Mouse (Mus musculus): ENCODE data around the gene Gm2042. TPM values are rescaled to one million over a fixed set of nuclear protein-coding genes. Genes with fewer than 3 reads are reported as not detected.
"Not testable (repeated sequence)": the region's sequence is repeated elsewhere in the genome, so short reads cannot be mapped to it uniquely, and the experiment has no call there.

Gm2042 gene
- not detected in 2 replicates for polyA plus RNA-seq (2014; fragmentation: Nextera tagmentation; extraction: Ambion mirVana)

DNA sequence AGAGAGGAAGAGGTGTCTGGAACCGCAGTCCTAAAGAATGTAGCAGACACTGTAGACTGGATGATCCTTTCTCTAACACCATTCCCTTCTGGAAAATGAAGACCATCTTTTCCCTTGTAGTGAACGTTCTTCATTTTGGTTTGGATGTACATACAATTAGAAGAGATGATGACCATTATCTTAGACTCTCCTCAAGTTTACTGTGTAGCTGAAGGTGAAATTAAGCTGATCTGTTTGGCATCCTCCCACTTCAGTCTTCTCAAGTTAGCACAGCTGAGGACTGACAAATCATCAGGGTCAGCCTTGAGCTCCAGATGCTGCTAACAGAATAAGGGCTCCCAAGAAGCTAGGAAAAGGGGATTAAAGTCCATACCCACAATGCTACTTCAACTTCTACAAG is at the start of gene Gm2042:
Gm2042 (plus strand) TSS at position 301 of the 400 bp plus-strand sequence.
- not testable (repeated sequence) for ATAC-seq (ENCODE audit: insufficient read depth, low FRiP score, low TSS enrichment)
- 90% methylated on average over 2 of the region's 2 CpGs for WGBS

DNA sequence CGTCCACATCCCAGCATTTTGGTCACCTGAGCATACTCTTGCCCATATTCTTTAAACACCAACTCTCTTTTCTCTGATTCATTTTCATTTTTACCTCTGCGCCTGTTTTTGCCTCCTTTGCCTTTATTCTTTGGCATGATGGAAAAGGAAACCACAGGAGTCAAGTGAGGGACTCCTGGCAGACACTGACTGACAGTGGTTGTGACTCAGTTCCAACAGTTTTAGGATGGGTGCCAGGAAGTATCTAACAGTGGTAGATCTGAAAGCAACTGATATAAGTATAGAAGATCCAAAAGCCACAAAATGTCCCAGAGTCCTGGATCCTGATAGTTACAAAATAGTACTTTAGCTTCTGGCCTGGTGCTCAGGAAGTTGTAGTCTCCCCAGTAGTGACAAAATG is 34.2 kb upstream of the Gm2042 start, which contains the start of gene Gm2035:
Gm2035 (minus strand) TSS at position 137 of the 400 bp plus-strand sequence.
- not testable (repeated sequence) for ATAC-seq (ENCODE audit: insufficient read depth, low FRiP score, low TSS enrichment); H3K4me2 ChIP-seq (ENCODE audit: low read depth); H3K4me3 ChIP-seq (ENCODE audit: low read depth, low read length); H3K4me1 ChIP-seq (ENCODE audit: control insufficient read depth, insufficient read depth, low read length); H3K27me3 ChIP-seq (ENCODE audit: control insufficient read depth, insufficient read depth, low read length); H3K9ac ChIP-seq (ENCODE audit: low read length); DNase-seq (ENCODE audit: low spot score); H3K9me3 ChIP-seq (ENCODE audit: control insufficient read depth, low read length); H3K27ac ChIP-seq (ENCODE audit: low read depth, low read length); H3K36me3 ChIP-seq (ENCODE audit: control insufficient read depth, insufficient read depth, low read length)
- WGBS: 80% methylated on average over 2 of the region's 2 CpGs

More for the DNA sequence above, at the start of gene Gm2042:
- H3K36me3 ChIP-seq (ENCODE audit: control insufficient read depth, insufficient read depth, low read length); H3K27me3 ChIP-seq (ENCODE audit: control insufficient read depth, insufficient read depth, low read length); DNase-seq (ENCODE audit: low spot score); H3K4me2 ChIP-seq (ENCODE audit: low read depth); H3K4me1 ChIP-seq (ENCODE audit: control insufficient read depth, insufficient read depth, low read length); H3K9me3 ChIP-seq (ENCODE audit: control insufficient read depth, low read length); H3K4me3 ChIP-seq (ENCODE audit: low read depth, low read length); H3K9ac ChIP-seq (ENCODE audit: low read length); H3K27ac ChIP-seq (ENCODE audit: low read depth, low read length): not testable (repeated sequence)

DNA sequence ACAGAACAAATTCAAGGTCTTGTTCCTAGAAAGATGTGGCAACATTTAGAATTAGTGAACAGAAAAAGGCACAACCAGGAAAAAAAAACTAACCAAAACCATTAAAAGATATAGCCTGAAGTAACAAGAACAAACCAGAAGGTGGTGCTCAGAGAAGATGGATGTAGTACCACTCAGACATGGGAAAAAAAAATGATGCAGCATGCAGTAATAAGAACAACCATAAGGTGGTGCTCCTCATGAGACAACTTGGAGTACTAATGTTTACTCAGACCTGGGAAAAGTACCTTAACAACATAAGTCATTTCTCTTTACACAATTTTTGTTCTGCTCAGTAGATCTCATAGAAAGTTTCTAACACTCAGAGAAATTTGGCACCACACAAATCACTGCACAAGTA is 30.1 kb downstream of the Gm2042 start:
- H3K36me3 ChIP-seq (ENCODE audit: control insufficient read depth, insufficient read depth, low read length); H3K27me3 ChIP-seq (ENCODE audit: control insufficient read depth, insufficient read depth, low read length); H3K9ac ChIP-seq (ENCODE audit: low read length); H3K9me3 ChIP-seq (ENCODE audit: control insufficient read depth, low read length); H3K4me2 ChIP-seq (ENCODE audit: low read depth); H3K4me1 ChIP-seq (ENCODE audit: control insufficient read depth, insufficient read depth, low read length); ATAC-seq (ENCODE audit: insufficient read depth, low FRiP score, low TSS enrichment); H3K27ac ChIP-seq (ENCODE audit: low read depth, low read length); H3K4me3 ChIP-seq (ENCODE audit: low read depth, low read length); DNase-seq (ENCODE audit: low spot score): not testable (repeated sequence)

DNA sequence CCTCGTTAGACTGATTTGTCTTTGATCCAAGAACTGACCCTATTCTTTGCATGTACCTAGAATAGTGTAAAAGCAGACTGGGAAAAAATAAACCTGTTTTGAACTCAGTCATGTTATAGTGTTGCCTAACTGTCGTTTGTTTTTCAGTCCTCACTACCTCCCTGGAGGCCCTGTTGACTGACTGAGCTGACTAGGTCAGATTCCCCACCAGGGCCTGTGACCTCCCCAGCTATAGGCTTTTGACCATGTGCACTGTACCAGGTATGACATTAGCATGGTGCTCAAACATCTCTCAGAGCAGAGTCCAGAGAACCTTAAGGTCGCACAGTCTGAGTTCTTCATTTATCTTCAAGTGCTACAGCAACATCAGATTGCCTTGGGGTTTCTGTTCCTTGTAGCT is 50.2 kb downstream of the Gm2042 start:
- not testable (repeated sequence) for H3K36me3 ChIP-seq (ENCODE audit: control insufficient read depth, insufficient read depth, low read length); H3K4me2 ChIP-seq (ENCODE audit: low read depth); H3K4me1 ChIP-seq (ENCODE audit: control insufficient read depth, insufficient read depth, low read length); H3K27me3 ChIP-seq (ENCODE audit: control insufficient read depth, insufficient read depth, low read length); H3K27ac ChIP-seq (ENCODE audit: low read depth, low read length); H3K9ac ChIP-seq (ENCODE audit: low read length); DNase-seq (ENCODE audit: low spot score); H3K4me3 ChIP-seq (ENCODE audit: low read depth, low read length); H3K9me3 ChIP-seq (ENCODE audit: control insufficient read depth, low read length); ATAC-seq (ENCODE audit: insufficient read depth, low FRiP score, low TSS enrichment)
- WGBS: 75% methylated on average over 3 of the region's 3 CpGs

Other genes with a start within 250 kb of the Gm2042 start
- gene Gm21319, start 178.3 kb upstream of the Gm2042 start, polyA plus RNA-seq (2014; fragmentation: Nextera tagmentation; extraction: Ambion mirVana): not detected in 2 replicates
- gene Gm21936, start 158.6 kb upstream of the Gm2042 start, polyA plus RNA-seq (2014; fragmentation: Nextera tagmentation; extraction: Ambion mirVana): not detected in 2 replicates
- not detected in 2 replicates for gene BB287469, start 137.5 kb upstream of the Gm2042 start, polyA plus RNA-seq (2014; fragmentation: Nextera tagmentation; extraction: Ambion mirVana)
- gene Gm2001, start 111.7 kb upstream of the Gm2042 start, polyA plus RNA-seq (2014; fragmentation: Nextera tagmentation; extraction: Ambion mirVana): not detected in 2 replicates
- not detected in 2 replicates for gene Gm2016, start 80.0 kb upstream of the Gm2042 start, polyA plus RNA-seq (2014; fragmentation: Nextera tagmentation; extraction: Ambion mirVana)
- gene Gm2022, start 58.7 kb upstream of the Gm2042 start, polyA plus RNA-seq (2014; fragmentation: Nextera tagmentation; extraction: Ambion mirVana): not detected in 2 replicates
- not detected in 2 replicates for gene Gm2035, start 34.2 kb upstream of the Gm2042 start, polyA plus RNA-seq (2014; fragmentation: Nextera tagmentation; extraction: Ambion mirVana)
- not detected in 2 replicates for gene Gm2075, start 57.8 kb downstream of the Gm2042 start, polyA plus RNA-seq (2014; fragmentation: Nextera tagmentation; extraction: Ambion mirVana)
- gene Gm6803, start 64.7 kb downstream of the Gm2042 start, polyA plus RNA-seq (2014; fragmentation: Nextera tagmentation; extraction: Ambion mirVana): not detected in 2 replicates
- not detected in 2 replicates for gene Gm2056, start 72.9 kb downstream of the Gm2042 start, polyA plus RNA-seq (2014; fragmentation: Nextera tagmentation; extraction: Ambion mirVana)
- not detected in 2 replicates for gene Gm16368, start 129.6 kb downstream of the Gm2042 start, polyA plus RNA-seq (2014; fragmentation: Nextera tagmentation; extraction: Ambion mirVana)
- gene Gm10436, start 228.0 kb downstream of the Gm2042 start, polyA plus RNA-seq (2014; fragmentation: Nextera tagmentation; extraction: Ambion mirVana): not detected in 2 replicates

All from neural tube, embryonic 11.5 days (tissue).